Mouse (Mus musculus) limb, embryonic 10.5 days (tissue): ENCODE results near the gene Hs3st4. TPM values are rescaled to one million over a fixed set of nuclear protein-coding genes. Genes with fewer than 3 reads are reported as not detected.

Experiments
- DNase-seq: peaks from one replicate; pipeline ENCODE4 v3.0.0-alpha.2; 2017; ENCODE audit warnings: low spot score
- H3K27ac ChIP-seq: fragments of 300-500 bp; sonication (generic); 2 replicates; pipeline ENCODE4 v1.5.1; 2016; ENCODE audit warnings: mild to moderate bottlenecking
- H3K27me3 ChIP-seq: fragments of 300-500 bp; sonication (generic); 2 replicates; pipeline ENCODE4 v1.6.1; 2016; ENCODE audit warnings: low read depth, mild to moderate bottlenecking; ENCODE audit not compliant: poor library complexity, severe bottlenecking
- H3K36me3 ChIP-seq: fragments of 300-500 bp; sonication (generic); 2 replicates; pipeline ENCODE4 v1.6.1; 2016; ENCODE audit warnings: mild to moderate bottlenecking, moderate library complexity
- H3K4me1 ChIP-seq: fragments of 300-500 bp; sonication (generic); 2 replicates; pipeline ENCODE4 v1.6.1; 2016
- H3K4me3 ChIP-seq: fragments of 300-500 bp; sonication (generic); 2 replicates; pipeline ENCODE4 v1.5.1; 2016; ENCODE audit warnings: mild to moderate bottlenecking, moderate library complexity
- H3K9me3 ChIP-seq: fragments of 300-500 bp; sonication (generic); replicated peaks from 2 replicates; pipeline ENCODE4 v1.6.1; 2016; ENCODE audit warnings: mild to moderate bottlenecking
- polyA plus RNA-seq: library from polyadenylated mRNA; unstranded; fragments of >200 nt; fragmentation: Nextera tagmentation; extraction: Ambion mirVana; gene quantifications from 2 replicates; pipeline ENCODE4 v1.2.1, GENCODE M21; 2016

Gene Hs3st4
- polyA plus RNA-seq, 1 experiment from 2014 or later: not detected

- Histone ChIP-seq H3K36me3 (no peaks in the 10 kb centered on the region), H3K4me1 (no peaks in the 10 kb centered on the region), H3K27me3 (no peaks in the 10 kb centered on the region), H3K9me3 (no peaks in the 10 kb centered on the region), H3K27ac (no peak overlapping the region), H3K4me3 (no peak overlapping the region)
- DNase-seq: no peak
Observed at GRCm38 (mm10) chr7:124426951-124427350, 444.3 kb downstream of the Hs3st4 start.
